Mouse (Mus musculus) cerebral cortex, adult 2 months (tissue): ENCODE results near the gene Cript.

Source experiments
- WGBS: fragments of 180-500 bp; shearing (Covaris S2); methylation state at CpG from one replicate; pipeline ENCODE4 v1.1.7; 2018; 5-methylcytosine and 5-hydroxymethylcytosine counted together

Gene Cript

DNA sequence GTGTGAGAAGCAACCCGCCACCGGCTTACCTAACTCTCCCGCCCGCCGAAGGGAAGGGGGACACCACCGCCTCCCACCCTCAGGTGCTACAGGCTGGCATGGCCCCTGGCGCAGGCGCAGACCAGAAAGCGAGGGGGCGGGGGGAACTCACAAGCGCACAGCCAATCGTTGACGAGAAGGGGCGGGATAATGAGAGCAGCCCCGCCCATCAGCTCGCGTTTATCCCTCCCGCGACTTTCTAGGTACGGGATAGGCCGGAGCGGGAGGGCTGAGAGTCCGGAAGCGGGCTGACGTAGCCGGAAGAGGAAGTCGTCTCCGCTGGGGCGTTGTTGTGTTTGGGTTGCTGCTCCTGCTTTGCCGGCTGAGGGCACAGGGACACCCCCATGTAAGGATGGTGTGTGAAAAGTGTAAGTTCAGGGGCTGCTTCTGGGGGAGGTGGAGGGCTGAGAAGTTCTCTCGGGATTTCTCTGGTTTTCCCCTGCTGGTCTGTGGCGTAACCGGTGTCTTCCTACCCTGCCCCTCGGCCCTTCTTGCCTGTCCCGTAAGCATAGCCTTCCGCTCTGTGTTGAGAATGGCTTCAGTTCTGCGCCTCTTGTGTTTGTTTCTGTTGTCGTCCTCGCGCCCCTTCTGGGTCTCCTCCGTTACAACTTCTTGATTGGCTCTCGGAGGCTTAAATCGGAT, at the start of gene Cript, which contains the start of gene Pigf:
Gene Cript, plus strand, starts transcription at position 282 of the 681 bp plus-strand sequence.
Gene Pigf, minus strand, starts transcription at position 138 of the 681 bp plus-strand sequence.
- under 1% methylated on average over 43 of the region's 43 CpGs for WGBS

- WGBS, result 78% methylated on average over 10 of the region's 10 CpGs
These were observed 49.0 kb upstream of the Cript start for GRCm38 (mm10) chr17:86976387-86976786.

- WGBS, result 66% methylated on average over 6 of the region's 6 CpGs
These were observed 46.9 kb upstream of the Cript start for GRCm38 (mm10) chr17:86978496-86978895.

DNA sequence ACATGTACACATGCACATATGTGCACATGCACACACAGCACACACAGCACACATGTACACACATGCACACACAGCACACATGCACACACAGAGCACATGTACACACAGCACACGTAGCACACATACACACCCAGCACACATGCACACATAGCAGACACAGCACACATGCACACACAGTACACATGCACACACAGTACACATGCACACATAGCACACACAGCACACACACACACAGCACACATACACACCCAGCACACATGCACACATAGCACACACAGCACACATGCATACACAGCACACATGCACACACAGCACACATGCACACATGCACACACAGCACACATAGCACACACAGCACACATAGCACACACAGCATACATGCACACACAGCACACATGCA, 44.1 kb upstream of the Cript start:
- WGBS, result 100% methylated on average over 1 of the region's 1 CpGs

GRCm38 (mm10) chr17:86981701-86982100, 43.6 kb upstream of the Cript start:
- 100% methylated on average over 2 of the region's 2 CpGs for WGBS

GRCm38 (mm10) chr17:86982497-86982896, 42.9 kb upstream of the Cript start:
- WGBS, result 72% methylated on average over 9 of the region's 9 CpGs

DNA sequence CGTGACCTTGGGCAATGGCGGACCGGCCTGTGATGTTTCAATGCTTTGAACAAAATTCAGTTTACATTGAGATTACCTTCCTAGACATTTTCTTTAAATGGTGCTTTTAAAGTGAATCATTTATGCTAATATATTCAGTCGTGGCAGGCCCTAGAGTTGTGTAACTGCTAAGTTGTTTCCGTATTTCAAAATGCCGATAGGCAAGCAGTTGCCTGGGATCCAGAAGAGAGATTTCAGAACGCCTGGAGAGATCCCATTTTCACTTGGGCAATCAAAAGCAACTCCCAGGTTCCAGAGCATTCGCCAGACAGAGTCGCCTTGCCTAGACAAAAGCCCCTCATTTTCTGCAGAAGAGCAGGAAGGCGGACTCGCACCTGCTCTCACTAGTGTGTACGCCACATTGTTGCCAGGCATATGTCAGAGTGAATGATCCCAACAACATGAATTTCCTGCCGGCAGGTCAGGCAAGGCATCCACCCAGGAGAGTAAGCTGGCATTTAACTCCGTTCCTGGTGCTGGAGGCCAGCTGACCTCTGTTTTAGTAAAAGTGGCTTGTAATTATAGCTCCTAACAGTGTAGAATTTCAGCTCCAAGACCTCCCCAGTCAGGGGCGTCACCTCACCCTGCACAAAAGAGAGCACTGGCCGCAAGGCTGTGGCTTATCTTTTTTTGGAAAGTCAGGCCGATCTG, 38.8 kb upstream of the Cript start:
- 66% methylated on average over 17 of the region's 17 CpGs for WGBS

DNA sequence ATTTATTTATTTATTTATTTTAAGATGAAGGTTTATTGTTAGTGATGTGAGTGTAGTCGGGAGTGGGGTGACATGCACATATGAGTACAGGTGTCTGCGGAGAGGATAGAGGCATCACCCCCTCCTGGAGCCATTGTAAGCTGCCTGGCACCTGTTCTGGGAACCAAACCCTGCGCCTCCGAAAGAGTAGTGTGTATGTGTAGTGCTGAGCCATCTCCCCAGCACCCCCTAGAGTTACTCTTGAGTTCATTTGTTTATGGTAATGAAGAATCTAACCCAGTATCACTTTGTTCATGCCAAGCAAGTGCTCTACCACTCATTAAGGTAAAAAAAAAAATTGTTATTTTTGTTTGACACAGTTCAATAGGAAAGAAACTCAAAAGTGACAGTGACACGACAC, 37.2 kb upstream of the Cript start:
- WGBS, result 70% methylated on average over 5 of the region's 5 CpGs

GRCm38 (mm10) chr17:86988601-86989184, 36.7 kb upstream of the Cript start:
- WGBS, result 40% methylated on average over 6 of the region's 6 CpGs

- 78% methylated on average over 8 of the region's 8 CpGs for WGBS
These were observed 34.0 kb upstream of the Cript start for GRCm38 (mm10) chr17:86991306-86991705.

- 94% methylated on average over 6 of the region's 6 CpGs for WGBS
These were observed 28.0 kb upstream of the Cript start for GRCm38 (mm10) chr17:86997323-86997722.

- 86% methylated on average over 3 of the region's 3 CpGs for WGBS
These were observed 16.4 kb upstream of the Cript start for GRCm38 (mm10) chr17:87008950-87009349.

- 33% methylated on average over 13 of the region's 13 CpGs for WGBS
These were observed 13.9 kb upstream of the Cript start for GRCm38 (mm10) chr17:87011301-87012019.

DNA sequence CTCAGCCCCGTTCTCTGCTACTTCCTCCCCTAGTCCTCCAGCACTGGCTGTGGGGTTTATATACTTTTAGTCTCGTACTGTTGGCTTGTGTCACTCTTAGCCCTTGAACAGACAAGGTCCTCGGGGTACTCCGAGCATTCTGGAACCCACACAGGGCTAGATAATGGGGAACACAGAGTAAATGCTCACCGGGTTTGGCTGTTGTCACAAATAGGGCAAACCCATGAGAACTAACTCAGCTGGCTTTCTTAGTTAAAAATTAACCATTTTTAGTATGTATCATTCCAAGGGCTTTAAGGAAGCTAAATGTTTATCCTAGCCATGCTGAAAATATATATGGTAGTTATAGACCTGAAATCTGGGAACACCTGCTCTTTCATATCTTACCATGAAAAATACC, 5.7 kb upstream of the Cript start:
- 89% methylated on average over 5 of the region's 5 CpGs for WGBS

GRCm38 (mm10) chr17:87024491-87025242, 683 bp upstream of the Cript start:
- 3% methylated on average over 55 of the region's 55 CpGs for WGBS

DNA sequence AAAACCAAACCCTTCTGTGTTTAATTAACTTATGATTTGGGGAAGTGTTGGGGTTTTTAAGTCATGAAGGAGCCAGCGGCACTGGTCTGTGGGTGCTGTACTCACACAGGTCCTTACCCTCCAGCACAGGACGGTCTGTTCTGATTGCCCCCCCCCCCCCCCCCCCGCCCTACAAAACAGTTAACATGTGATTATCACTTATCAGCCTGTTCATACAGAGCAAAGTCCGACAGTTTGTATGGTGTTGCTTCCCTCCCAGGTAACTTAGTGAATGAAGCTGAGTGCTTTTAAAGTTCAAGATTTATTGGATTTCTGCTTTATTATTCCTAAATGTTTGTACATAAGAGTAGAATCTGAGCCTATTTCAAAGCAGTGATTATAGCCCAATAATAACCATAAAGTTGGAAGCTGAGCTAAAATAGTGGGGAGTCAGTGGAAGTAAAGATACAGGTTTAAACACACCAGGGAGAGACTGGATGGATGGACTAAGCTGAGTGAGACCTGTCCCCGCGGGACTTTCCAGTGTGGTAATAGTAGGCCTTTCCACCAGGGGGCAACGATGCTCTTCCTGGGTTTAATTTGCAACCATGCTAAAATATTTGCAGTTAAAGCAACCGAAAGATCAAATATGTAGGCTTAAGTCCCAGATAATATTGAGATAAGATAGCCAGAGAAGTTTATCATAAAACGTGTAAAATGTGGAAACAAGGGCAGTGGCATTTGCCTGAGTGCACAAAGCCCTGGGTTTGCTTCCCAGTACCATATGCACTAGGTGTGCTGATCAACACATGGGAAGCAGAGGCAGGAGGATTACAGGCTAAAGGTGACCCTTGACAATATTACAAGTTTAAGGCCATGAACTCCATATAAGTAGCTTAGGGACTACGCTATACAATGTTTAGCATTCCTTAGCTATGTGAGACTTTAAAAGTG, 11.1 kb downstream of the Cript start:
- WGBS, result 62% methylated on average over 10 of the region's 10 CpGs

GRCm38 (mm10) chr17:87038496-87038895, 13.1 kb downstream of the Cript start:
- 51% methylated on average over 5 of the region's 5 CpGs for WGBS

DNA sequence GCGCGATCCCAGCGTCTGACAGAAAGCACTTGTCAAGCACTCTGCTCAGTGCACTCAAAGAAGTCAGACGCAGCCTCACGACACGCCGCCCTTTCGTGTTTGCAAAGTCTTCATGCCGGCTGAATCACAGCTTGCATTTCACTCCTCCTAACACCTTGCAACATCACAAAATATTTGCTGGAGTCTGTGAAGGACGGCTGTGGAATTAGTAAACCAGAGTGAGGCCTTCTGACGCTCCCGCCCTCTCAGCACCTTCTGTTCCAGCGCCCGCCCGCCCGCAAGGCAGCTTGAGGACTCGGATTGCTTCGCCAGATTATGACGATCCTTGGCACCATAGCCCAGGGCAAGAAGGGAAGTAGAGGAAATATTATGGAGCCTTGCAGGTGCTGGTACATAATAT, 16.4 kb downstream of the Cript start:
- WGBS, result 51% methylated on average over 19 of the region's 19 CpGs

DNA sequence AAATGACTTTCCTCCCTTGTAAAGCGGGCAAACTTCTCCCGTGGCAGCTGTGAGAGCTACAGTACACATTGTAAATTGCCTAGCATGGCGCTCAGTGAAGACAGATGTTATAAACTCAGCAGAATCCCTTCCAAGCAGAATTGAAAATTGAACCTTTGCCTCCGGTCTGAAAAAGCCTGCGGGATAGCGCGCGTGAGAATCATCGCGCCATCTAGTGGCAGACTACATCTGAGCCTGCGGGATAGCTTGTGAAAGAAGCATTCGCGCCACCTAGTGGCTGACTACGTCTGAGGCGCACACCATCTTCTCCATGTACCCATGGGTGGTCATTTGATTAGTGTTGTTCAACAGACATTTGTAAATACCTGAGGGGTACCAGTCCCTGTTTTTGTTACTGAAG, 19.0 kb downstream of the Cript start:
- 2% methylated on average over 15 of the region's 15 CpGs for WGBS

GRCm38 (mm10) chr17:87044796-87045195, 19.4 kb downstream of the Cript start:
- WGBS, result 80% methylated on average over 8 of the region's 8 CpGs
